Mouse (Mus musculus): ENCODE results near the gene Srr.

- TF ChIP-seq CTCF (conservative IDR thresholded peaks at IDR 0.05; ENCODE audit: low read length) (peak; percentile 86), NANOG (IDR thresholded peaks at IDR 0.05; ENCODE audit: borderline replicate concordance, low read length) (no peak)
Observed at GRCm38 (mm10) chr11:74946348-74946747, 20.6 kb upstream of the Srr start.
